Mouse (Mus musculus): Measurements from ENCODE around the gene Ifnar1.

Gene Ifnar1

DNA sequence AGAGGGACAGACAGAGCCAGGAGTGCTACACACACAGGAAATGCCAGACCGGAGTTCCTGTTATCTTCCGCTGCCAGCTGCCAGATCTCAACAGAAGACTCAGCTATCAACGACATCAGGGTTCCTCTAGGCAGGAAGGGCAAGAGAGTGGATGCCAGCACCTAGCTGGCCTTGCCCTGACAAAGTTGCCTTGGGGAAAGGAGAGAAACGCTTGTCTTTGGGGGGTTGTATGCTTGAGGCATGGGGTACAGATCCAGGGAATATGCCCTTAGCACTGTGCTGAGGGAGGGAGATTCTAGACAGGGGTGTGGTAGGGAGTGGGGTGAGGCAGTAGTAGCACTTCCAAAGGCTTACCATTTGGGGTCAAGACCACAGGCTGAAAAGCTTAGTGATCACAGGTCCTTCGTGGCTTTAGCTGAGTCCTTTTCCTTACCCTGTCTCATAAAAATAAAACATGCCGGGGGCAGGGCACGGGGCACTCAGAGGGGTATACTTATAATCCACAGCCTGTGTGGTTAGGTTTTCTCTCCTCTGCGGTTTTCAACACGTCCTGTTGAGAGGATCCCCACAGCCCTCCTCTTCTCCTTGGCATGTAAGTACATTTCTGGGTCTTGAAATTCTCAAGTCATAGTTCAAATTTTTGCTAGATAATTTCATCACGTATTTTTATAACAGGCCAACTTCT is 60.7 kb downstream of the Ifnar1 start:
- peak; percentile 76 for DNase-seq

DNA sequence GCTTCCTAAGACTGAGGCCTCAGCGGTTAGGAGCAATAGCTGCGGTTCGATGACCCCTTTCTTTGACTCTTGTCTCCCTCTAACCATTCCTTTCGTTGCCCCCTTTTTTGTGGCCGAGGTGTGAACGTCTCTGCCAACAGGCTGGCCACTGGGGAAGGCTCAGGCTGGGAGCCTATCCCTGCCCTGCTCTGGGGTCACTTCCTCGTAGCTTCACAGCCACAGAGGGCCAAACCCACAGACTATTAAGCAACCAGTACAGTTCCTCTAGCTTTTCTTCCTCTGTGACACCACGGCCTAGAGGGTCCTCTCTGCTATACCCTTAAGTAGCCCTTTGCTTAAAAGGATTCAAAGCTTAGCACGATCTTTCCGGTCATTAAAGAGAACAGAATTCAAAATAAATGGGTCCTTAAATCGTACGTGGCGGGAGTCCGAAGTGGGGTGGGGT is 61.4 kb downstream of the Ifnar1 start:
- peak; percentile 56 for DNase-seq

DNA sequence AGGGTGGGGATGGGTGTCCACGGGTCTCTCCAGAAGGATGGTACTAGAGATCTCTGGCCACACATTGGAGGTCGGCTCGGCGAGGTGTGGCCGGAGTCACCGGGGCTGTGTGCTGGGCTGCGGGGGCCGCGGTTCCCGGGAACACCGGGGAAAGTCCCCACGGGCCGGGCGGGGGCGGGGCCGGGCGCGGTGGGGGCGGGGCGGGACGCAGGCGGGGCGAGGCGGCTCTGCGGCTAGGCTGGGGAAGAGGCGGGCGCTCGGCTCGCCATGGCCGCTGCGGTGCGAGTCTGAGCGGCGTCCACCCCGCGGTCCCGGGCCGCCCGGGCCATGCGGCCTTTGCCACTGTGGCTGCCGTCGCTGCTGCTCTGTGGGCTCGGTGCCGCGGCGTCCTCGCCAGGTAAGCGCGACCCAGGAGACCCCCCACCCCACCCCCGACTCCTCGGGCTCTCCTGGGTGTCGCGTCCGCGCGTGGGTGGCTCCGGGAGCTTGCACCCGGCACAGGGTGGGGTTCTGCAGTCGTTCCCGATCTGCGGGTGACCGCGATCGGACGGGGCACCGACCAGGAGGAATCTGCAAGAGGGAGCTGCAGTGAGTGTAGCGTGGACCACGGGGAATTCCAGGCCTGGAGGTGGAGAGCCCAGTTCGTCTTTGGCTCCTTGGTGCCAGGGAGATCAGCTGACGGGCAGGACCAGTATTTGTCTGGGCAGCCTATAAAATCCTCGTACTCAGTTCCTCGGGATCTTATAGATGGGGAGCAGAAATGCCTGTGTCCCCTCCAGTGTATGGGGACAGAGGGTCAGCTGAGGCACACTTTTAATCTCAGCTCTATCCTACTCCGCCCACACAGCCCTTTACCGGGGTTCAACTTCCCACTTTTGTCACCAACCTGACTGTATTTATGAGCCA is 62.1 kb downstream of the Ifnar1 start, which contains the start of gene Ifngr2:
Gene Ifngr2, plus strand, starts transcription at position 237 of the 906 bp plus-strand sequence.
- DNase-seq = peak; percentile 75

DNA sequence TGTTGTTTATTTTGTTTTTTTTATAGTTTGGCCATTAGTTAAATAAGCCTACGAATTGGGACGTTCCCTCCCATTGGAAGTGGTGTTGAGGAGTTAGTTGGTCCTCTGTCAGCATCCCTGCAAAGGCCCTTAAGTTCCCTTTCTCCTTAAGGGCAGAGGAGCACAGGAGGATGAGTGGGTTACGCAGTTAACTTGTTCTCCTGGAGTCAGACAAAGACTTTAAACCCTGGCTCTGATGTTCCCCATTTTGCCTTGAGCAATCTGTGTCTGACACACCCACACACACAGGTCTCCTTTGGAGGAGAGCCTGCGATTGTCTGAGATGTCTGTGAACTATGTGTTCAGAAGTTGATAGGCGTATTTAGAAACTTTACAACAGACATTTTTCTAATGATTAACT is 62.9 kb downstream of the Ifnar1 start:
- no peak for DNase-seq

DNA sequence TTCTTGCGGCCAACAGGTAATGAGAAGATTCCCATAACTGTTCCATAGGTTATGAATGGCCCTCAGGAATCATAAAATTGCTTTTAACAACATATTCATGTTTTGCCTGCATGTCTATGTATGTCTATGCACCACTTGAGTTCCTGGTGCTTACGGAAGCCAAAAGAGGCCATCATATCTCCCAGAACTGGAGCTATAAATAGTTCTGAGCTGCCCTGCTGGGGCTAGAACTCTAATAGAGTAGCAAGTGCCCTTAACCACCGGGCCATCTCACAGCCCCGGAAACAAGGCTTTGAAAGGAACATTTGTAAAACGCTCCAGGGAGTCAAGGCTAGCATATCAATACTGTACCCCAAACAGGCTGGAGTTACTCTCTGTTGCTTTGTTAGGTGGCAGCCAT is 63.5 kb downstream of the Ifnar1 start:
- DNase-seq = no peak

DNA sequence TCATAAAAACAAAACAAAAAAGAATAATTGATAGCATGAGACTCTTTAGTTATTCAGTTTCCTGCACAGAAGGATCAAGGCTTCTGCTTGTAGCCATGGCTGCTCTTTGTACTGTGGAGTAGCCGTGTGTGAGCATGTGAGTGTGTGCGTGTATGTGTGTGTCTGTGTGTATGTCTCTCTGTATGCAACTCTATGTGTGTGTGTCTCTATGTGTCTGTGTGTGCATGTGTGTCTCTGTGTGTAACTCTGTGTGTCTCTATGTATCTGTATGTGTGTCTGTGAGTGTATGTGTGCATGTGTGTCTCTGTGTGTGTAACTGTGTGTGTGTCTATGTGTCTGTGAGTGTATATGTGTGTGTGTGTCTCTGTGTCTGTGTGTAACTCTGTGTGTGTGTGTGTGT is 64.0 kb downstream of the Ifnar1 start:
- no peak for DNase-seq

DNA sequence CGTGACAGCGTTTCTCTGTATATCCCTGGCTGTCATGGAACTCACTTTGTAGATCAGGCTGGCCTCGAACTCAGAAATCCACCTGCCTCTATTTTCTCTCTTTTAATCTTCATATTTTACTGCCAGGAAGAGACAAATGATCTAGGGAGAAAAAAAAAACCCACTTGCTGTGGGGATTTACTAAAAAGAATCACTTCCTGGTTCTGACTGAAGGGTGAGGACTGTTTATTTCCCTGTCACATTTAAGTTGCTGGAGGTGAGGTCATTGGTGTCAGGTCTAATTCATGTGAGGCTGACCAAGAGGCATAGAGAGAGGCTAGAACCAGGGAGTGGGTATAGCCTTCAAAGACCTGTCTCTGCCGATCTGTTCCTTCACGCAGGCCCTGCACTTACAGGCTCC is 64.6 kb downstream of the Ifnar1 start:
- DNase-seq = no peak

DNA sequence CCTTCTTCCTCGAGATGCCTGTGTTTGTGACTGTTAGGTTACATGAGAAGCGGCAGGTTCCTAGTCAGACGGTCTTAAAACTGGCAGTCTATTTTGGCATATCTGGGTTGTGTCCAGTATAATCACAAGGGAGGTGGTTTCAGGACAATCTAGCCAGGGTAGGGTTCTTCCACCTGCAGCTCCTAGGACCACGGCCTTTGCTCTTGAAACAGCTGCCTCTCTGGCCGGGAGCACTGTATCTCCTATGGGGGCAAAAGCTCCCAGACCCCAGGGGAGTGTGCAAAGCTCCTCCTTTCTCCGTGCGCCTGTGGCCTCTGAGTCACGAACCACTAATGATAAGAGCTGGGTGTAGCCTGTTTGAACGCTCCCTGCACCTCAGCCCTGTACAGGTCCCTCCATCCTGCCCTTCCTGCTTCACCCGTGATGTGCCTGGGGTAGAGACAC is 66.1 kb downstream of the Ifnar1 start:
- DNase-seq = no peak

DNA sequence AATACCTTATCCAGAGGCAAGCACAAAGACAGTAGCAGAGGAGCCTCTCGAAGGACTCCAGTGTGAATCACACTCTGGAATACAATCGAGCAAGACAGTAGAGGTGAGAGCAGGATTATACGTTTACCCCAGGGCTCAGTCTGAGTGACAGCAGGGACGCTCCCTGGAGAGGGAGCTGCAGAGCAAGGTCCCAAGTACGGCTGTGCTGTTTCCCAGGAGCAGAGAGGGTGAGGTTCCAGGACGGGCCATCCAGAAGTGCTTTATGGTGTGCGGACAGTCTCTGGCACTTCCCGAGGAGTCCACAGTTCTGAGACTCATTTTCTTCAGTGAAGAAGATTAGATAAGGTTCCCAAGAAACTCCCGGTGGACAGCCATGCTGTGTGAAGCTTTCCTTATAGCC is 67.0 kb downstream of the Ifnar1 start:
- no peak for DNase-seq

DNA sequence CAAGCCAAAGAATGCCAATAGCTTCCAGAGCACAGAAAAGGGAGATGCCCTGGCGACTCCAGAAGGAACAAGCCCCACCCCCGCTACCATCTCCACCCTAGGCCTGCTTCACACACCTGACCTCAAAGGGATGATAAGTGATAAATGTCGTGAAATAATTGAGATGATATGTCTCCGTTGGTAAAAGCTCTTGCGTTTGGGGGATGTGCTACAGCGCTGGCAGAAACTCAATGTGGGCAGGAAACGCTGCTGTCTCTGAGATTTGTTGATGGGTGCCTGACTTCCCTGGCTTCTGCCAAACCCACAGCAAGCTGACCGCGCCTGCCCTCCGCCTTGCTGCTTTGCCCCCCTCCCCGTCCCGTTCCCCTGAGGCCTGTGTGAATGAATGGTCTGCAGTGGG is 68.6 kb downstream of the Ifnar1 start:
- DNase-seq = peak; percentile 48

DNA sequence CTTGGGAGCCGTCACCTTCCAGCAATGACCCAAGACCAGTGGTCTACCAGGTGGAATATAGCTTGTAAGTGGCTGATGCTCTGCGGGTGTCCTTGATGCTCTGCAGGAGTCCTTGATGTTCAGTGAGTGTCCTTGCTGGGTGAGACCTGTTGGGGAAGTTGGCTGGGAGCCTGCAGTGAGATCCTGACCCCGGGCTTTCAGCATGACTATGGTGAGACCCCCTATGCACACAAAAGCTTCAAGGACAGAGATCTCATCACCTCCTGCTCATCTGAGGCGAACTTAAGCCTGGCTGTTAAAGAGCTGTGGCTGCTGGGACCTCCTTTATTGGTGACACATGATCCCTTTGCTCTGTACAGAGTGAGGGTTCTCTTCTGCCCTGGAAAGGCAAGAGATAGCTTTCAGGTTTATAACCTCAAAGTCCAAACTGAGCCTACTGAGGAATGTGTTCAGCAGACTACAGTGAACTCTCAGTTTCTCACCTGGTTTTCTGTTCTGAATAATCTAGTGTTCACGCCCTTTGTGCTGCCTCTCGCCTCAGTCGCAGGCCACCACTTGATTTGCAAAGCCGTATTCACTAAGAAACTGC is 70.1 kb downstream of the Ifnar1 start:
- DNase-seq = no peak

DNA sequence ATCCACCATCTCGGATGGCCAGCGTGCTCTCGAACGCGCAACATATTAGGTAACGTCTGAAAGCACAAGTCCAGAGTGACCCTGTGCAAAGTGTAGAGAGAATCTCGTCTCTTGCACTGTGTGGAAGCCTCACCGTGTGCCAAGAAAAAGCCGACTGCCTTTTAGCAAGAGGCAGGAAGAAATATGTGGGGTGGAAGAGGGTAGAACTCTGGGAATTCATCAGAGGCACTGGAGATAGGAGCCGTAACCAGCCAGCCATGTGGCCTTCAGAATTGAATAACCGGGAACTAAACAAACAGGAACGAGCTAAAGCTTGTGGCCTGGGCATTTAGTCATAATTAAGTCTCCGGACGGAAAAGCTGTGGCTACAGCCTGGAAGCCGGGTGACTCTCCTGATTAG is 71.6 kb downstream of the Ifnar1 start:
- no peak for DNase-seq
